Mouse (Mus musculus) ES-E14 (cell line): Measurements from ENCODE around the gene Itpr2.

ENCODE experiments used
- CHD2 ChIP-seq: IDR thresholded peaks from 2 replicates; pipeline ENCODE4 v1.6.1; 2014; ENCODE audit warnings: mild to moderate bottlenecking, low read depth, low read length, inconsistent platforms
- MAFK ChIP-seq: IDR thresholded peaks from 2 replicates; pipeline ENCODE4 v1.6.1; 2014; ENCODE audit warnings: mild to moderate bottlenecking, low read depth, low read length, inconsistent platforms; ENCODE audit not compliant: insufficient read depth
- ZNF384 ChIP-seq: IDR thresholded peaks from 2 replicates; pipeline ENCODE4 v1.6.1; 2012; ENCODE audit warnings: low read depth, low read length, inconsistent platforms

DNA sequence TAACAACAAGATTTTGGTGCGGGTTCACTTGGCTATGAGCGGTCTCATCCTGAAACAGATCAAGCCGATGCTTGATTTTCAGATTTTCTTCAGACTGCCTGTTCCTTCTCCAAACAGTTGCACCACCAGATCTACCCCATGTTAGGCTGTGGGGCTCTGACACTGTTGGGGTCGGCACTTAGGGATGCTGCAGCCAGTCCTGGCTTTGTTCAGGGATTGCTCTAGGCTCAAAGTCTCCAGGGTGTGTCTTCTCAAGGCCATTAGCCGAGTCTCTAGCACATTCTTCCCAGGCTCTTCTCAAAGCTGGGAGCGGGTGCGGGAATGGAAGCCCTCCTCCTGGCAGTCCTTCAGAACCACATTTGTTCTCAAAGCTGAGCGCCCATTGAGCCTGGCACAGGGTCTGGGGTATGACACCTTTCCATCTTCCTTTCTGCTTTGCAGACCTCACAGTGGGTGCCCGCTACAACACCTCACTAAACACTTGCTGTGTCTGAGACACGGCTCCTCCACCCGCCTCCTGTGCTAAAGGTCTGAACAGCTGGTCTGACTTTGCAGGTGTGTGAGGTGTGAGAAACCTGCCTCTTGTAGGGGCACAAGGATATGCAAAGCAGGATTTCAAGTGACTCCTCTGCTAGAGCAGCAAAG is 217.0 kb downstream of the Itpr2 start:
- no peak for TF ChIP-seq ZNF384
- TF ChIP-seq MAFK: no peak
- no peak for TF ChIP-seq CHD2
